Mouse (Mus musculus): ENCODE results near the gene Siah3.

DNA sequence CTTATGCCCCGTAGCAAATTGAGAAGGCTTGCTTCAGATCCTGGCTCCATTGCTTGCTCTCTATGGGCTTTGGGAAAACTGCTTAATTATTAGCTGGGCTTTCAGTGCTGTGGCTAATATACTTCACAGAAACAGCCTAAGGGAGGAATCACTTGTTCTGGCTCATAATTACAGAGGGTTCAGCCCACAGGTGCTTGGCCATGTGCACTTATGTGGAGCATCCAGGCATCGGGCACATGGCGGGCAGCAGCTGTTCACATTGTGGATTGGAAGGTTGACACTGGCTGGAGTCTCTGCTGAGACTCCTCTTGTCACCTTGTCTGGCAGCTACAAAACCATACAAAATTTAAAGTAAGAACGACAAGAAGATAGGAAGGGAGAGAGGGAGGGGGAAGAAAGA, 45.4 kb upstream of the Siah3 start:
- TF ChIP-seq CTCF (IDR thresholded peaks at IDR 0.05; ENCODE audit: control insufficient read depth, insufficient read depth, low read length) (no peak), POLR2A (IDR thresholded peaks at IDR 0.05; ENCODE audit: borderline replicate concordance, control insufficient read depth, low read depth, low read length) (no peak)
